Mouse (Mus musculus): ENCODE measurements around the gene Slc38a6. TPM values are rescaled to one million over a fixed set of nuclear protein-coding genes. Genes with fewer than 3 reads are reported as not detected.

Slc38a6 gene
- total RNA-seq, 1 experiment from 2014 or later = 5.0 TPM

GRCm38 (mm10) chr12:73308711-73309110 is 22.1 kb downstream of the Slc38a6 start:
- ATAC-seq (replicated peaks; ENCODE audit: insufficient number of reproducible peaks, low FRiP score, low TSS enrichment, poor library complexity, severe bottlenecking) = no peak

- ATAC-seq (replicated peaks; ENCODE audit: insufficient number of reproducible peaks, low FRiP score, low TSS enrichment, poor library complexity, severe bottlenecking) = no peak
Measured at GRCm38 (mm10) chr12:73317706-73318686, 31.4 kb downstream of the Slc38a6 start.

GRCm38 (mm10) chr12:73324180-73324586 is 37.6 kb downstream of the Slc38a6 start:
- ATAC-seq (replicated peaks; ENCODE audit: insufficient number of reproducible peaks, low FRiP score, low TSS enrichment, poor library complexity, severe bottlenecking) = no peak

- no peak for ATAC-seq (replicated peaks; ENCODE audit: insufficient number of reproducible peaks, low FRiP score, low TSS enrichment, poor library complexity, severe bottlenecking)
Measured at GRCm38 (mm10) chr12:73324742-73325141, 38.2 kb downstream of the Slc38a6 start.

- ATAC-seq (replicated peaks; ENCODE audit: insufficient number of reproducible peaks, low FRiP score, low TSS enrichment, poor library complexity, severe bottlenecking) = no peak
Measured at GRCm38 (mm10) chr12:73325181-73325580, 38.6 kb downstream of the Slc38a6 start.

- ATAC-seq (replicated peaks; ENCODE audit: insufficient number of reproducible peaks, low FRiP score, low TSS enrichment, poor library complexity, severe bottlenecking) = no peak
Measured at GRCm38 (mm10) chr12:73325617-73326016, 39.0 kb downstream of the Slc38a6 start.

GRCm38 (mm10) chr12:73327381-73327780 is 40.8 kb downstream of the Slc38a6 start:
- ATAC-seq (replicated peaks; ENCODE audit: insufficient number of reproducible peaks, low FRiP score, low TSS enrichment, poor library complexity, severe bottlenecking) = no peak

GRCm38 (mm10) chr12:73328448-73329167 is 42.0 kb downstream of the Slc38a6 start:
- ATAC-seq (replicated peaks; ENCODE audit: insufficient number of reproducible peaks, low FRiP score, low TSS enrichment, poor library complexity, severe bottlenecking) = no peak

- no peak for ATAC-seq (replicated peaks; ENCODE audit: insufficient number of reproducible peaks, low FRiP score, low TSS enrichment, poor library complexity, severe bottlenecking)
Measured at GRCm38 (mm10) chr12:73330236-73330635, 43.7 kb downstream of the Slc38a6 start.

- ATAC-seq (replicated peaks; ENCODE audit: insufficient number of reproducible peaks, low FRiP score, low TSS enrichment, poor library complexity, severe bottlenecking) = no peak
Measured at GRCm38 (mm10) chr12:73332701-73333100, 46.1 kb downstream of the Slc38a6 start.

- no peak for ATAC-seq (replicated peaks; ENCODE audit: insufficient number of reproducible peaks, low FRiP score, low TSS enrichment, poor library complexity, severe bottlenecking)
Measured at GRCm38 (mm10) chr12:73334051-73334551, 47.5 kb downstream of the Slc38a6 start.

GRCm38 (mm10) chr12:73337127-73337526 is 50.5 kb downstream of the Slc38a6 start:
- no peak for ATAC-seq (replicated peaks; ENCODE audit: insufficient number of reproducible peaks, low FRiP score, low TSS enrichment, poor library complexity, severe bottlenecking)

- no peak for ATAC-seq (replicated peaks; ENCODE audit: insufficient number of reproducible peaks, low FRiP score, low TSS enrichment, poor library complexity, severe bottlenecking)
Measured at GRCm38 (mm10) chr12:73340642-73341293, 54.2 kb downstream of the Slc38a6 start.

- no peak for ATAC-seq (replicated peaks; ENCODE audit: insufficient number of reproducible peaks, low FRiP score, low TSS enrichment, poor library complexity, severe bottlenecking)
Measured at GRCm38 (mm10) chr12:73341703-73342663, 55.4 kb downstream of the Slc38a6 start.

- ATAC-seq (replicated peaks; ENCODE audit: insufficient number of reproducible peaks, low FRiP score, low TSS enrichment, poor library complexity, severe bottlenecking) = no peak
Measured at GRCm38 (mm10) chr12:73344300-73344699, 57.7 kb downstream of the Slc38a6 start.

- ATAC-seq (replicated peaks; ENCODE audit: insufficient number of reproducible peaks, low FRiP score, low TSS enrichment, poor library complexity, severe bottlenecking) = no peak
Measured at GRCm38 (mm10) chr12:73345157-73345556, 58.6 kb downstream of the Slc38a6 start.

- ATAC-seq (replicated peaks; ENCODE audit: insufficient number of reproducible peaks, low FRiP score, low TSS enrichment, poor library complexity, severe bottlenecking) = no peak
Measured at GRCm38 (mm10) chr12:73347202-73347601, 60.6 kb downstream of the Slc38a6 start.

- no peak for ATAC-seq (replicated peaks; ENCODE audit: insufficient number of reproducible peaks, low FRiP score, low TSS enrichment, poor library complexity, severe bottlenecking)
Measured at GRCm38 (mm10) chr12:73350466-73350865, 63.9 kb downstream of the Slc38a6 start.
